Mouse (Mus musculus) left cerebral cortex, postnatal 10 days (tissue): ENCODE results near the gene Iqck. TPM values are rescaled to one million over a fixed set of nuclear protein-coding genes. Genes with fewer than 3 reads are reported as not detected.

Experiments used
- DNase-seq, 2 experiments: peaks; one replicate each; pipeline ENCODE4 v3.0.0; 2021 to 2022; ENCODE audit warnings: low spot score in 2 of 2, mixed read lengths in 1 of 2; ENCODE audit errors: extremely low spot score in 1 of 2
- intact Hi-C: fragments of 180-260 bp; cut with DNase I; formaldehyde crosslinking; loops from one replicate; pipeline ENCODE4 v1.15.1; 2025
- total RNA-seq, 2 experiments: library from RNA; stranded (reverse); gene quantifications; 2 replicates each; pipeline ENCODE4 v1.2.3; 2021

Gene Iqck
- total RNA-seq, 2 experiments from 2014 or later: 2.8 to 3.1 TPM

DNA sequence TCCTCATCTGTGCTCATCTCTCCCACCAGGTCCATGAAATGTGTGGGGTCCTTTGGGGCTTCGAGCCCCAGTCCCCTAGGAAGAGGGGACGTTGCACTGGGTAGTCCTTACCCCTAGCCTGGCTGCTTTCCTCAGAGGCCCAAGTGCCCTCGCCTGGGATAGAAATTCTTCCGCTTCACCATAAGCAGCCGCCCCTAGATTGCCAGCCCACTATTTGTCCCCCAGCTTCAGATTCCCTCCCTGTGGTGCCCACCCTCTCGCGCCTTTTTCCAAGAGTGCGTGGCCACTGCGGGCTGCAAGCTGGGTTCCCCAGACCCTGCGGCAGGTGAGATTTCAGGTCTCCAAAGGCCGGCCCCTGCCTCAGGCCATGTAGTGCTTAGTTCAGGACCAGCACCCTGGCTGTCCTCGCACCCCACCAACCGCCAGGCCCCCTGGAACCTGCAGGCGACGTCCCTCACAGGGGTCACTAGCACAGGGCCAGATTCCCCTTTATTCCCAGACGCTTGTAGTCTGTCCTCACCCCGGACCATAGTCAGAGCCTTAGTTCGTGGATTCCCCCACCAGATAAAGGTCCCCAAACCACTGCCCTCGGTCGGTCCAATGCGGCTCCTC is 138.8 kb downstream of the Iqck start:
- no peak for DNase-seq
- intact Hi-C loops: loop anchor here (5.0 kb wide), 2 partner anchors 117 to 137 kb away; partner anchors contain the start of genes Iqck and Knop1

DNA sequence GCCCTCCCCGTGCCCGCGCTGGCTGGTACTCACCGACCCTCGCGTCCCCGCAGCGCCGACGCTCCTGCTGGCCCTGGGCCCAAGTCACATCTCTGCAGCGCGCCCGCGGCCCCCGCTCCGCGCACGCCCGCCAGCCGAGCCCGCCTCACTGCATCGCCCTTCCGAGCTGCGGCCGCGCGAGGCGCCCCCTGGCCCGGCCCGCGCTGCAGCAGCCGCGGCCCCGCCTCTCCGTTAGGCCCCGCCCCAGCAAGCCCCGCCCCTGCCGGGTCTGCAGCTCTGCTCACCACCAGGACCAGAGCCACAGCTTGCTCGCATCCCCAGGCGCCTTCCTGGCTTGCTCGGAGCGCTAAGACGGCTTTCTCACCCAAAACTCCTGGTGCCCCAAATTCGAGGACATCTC is 139.5 kb downstream of the Iqck start, which contains the start of gene Gprc5b:
Gprc5b (minus strand) TSS at position 205 of the 400 bp plus-strand sequence.
- intact Hi-C loops: no loop called here
- peak in 1 of 2 experiments; percentile 93 for DNase-seq

DNA sequence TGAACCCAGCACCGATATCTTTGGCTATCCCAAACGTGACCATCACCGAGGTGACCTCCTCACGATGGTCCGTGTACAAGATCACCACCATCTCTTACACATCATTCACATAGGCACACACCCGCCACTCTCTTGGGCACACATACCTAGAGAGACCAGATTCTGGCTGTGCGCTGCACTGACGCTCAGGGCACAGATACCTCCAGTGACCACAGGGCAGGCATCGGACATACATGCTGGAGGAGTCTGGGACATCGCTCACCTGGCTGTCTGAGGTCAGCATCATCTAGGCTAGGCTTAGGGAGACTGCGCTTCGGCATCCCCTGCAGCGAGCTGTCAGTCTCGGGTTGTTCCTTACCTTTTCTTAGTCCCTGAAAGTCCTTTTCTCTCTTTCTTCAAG is 140.1 kb downstream of the Iqck start:
- intact Hi-C loops: loop anchor here (2.0 kb wide), 1 partner anchor 229 kb away; no protein-coding TSS in a partner anchor
- DNase-seq: no peak

DNA sequence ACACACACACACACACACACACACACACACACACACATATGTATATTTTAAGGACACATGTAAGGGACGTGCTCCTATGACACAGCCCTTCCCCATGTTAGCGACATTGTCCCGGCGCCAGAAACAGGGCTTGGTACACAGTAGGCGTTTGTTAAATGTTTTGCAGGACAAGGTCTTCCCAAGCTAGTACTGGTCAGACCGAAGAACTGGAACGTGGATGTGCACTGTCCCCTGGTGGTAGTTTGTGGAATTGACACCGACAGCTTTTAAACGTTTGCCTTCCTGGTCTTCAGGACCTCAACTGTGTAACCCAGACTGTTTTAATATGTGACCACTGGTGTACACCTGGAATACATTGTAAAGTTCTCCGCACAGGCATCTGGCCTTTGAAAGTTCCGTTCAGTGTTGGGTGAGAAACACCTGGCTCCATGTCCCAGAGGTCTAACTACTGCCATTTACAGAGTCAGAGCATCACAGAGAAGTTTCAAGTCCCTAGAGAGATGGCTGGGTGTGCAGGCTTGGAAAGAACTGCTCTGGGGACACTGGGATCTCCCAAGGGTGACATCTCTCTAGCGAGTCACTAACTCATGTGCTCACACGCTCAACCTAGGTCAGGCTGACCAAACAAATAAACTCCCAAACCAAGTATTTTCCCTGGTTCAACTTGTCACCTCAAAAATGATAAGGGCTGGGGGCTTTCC is 140.7 kb downstream of the Iqck start:
- DNase-seq: peak; percentile 76 to 85
- intact Hi-C loops: loop anchor here (2.0 kb wide), 1 partner anchor 229 kb away; no protein-coding TSS in a partner anchor

DNA sequence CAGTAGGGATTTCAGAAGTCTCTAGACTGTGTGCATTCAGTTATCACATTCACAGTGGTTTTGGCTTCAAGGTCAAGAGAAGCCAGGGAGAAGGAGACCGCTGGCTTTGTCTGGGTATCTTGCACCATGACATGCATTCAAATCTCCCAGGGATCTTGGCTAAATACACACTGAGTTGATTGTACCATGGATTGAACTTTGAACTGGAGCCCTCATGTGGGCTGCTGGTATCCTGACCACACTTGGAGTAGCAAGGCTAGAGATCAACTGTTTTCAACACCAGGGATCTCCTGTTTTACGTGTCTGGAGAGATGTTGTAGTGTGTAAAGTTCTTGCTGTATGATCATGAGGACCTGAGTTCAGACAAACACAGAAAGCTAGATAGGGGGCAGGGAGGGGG is 144.3 kb downstream of the Iqck start:
- no peak for DNase-seq
- intact Hi-C loops: no loop called here

DNA sequence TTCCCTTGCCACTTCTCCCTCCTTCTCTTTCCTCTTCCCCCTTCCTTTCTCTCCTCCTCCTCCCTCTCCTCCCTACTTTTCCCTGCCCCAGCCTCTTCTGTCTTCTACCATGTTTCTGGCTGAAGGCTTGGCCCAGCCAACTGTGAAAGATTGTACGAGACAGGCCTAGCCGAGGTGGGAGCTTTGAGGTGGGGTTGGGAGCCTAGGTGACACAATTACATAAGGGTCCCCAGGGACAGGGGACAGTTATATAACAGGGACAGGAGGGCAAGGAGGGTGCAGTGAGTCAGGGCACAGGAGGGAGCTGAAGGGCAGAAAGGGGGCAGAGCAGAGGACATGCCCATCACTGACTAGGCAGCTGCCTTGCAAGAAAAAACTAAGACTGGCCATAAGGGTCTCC is 146.4 kb downstream of the Iqck start:
- DNase-seq: no peak
- intact Hi-C loops: no loop called here

DNA sequence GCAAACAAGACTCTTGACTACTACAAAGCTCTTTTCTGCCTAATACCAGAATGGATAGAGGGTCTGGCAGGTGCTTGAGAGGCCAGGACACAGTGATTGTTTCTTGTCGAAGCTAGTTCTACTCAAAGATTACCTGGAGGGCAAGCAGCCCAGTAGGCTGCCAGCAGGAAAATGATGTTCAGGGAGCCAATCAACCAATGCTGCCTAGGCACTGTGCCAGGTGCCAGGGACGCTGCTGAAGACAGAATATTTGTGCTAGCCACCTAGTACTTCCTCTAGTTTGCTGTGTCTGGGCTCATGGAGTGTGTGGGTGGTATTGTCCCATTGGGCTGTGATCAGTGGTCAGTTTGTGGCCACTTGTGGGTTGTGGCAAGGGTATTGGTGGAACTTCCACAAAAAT is 146.9 kb downstream of the Iqck start:
- no peak for DNase-seq
- intact Hi-C loops: no loop called here

DNA sequence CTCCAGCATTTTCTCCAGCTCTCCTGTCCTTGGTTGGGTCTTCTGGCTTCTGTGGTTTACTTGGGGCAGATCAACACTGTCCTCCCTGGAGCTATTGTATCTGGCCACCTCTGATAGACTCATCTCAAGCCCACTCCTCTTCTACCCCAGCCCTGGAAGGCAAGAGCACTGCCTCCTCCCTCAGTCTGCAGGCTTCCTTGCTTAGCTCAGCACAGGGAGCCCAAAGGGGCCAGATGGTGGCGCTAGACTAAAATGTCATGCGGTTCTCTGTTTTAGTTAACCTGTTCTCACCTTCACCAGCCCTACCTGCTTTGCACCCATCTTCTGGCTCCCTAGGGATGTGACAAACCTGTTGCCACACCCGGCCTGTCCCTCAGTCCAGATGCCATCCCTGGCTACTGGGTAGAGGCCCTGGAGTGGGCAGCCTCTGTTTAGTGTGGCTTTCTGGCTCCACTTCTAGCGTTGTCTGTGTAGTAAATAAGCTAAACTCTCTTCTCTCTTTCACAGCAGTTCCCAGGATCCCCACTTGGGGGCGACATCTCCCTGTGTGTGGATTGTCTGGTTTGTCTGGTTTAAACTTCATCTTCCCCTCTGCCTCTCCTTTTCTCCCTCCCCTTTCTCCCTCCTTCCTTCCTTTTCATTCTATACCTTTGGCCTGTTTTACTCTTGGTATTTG is 155.4 kb downstream of the Iqck start:
- intact Hi-C loops: loop anchor here (10.0 kb wide), 1 partner anchor 504 kb away; the partner anchor contains the start of gene Acsm5
- DNase-seq: peak; percentile 68 to 70

DNA sequence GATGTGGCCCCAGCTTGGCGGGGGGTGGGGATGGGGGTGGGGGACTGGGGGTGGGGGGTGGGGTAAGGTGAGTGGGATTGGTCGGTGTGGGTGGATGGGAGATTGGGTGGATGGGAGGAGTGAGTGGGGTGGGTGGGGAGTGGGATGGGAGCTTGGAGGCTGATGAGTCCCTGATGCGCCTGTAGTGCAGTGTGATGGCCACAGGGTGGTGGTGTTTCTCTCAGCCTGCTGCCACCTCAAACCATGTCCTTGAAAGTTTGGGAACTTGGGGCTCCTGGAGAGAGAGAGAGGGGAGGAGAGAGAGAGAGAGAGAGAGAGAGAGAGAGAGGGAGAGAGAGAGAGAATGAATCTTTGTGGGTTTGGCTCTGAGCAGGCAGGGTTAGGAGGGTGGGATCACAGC is 160.2 kb downstream of the Iqck start:
- peak in 1 of 2 experiments; percentile 36 for DNase-seq

DNA sequence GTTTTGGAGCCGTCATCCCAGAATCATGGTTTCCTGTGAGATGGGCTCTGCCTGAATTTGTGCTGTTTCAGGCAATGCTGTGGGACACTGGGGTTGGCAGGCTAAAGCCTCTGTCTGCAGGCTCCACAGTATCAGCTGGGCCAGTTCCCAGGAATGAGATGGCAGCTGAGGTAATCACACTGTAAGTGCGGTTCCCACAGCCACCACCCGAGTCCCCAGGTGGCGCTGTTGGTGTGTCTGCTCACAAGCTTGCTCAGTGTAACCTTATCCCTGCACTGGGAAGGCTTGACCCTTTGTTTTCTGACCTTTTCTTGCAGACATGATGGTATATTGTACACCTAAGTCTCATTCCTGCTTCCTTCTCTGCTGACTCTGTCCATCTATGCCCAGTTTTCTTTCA is 164.0 kb downstream of the Iqck start:
- intact Hi-C loops: loop anchor here (10.0 kb wide), 1 partner anchor 495 kb away; the partner anchor contains the start of gene Acsm5

More for the DNA sequence above, 160.2 kb downstream of the Iqck start:
- intact Hi-C loops: loop anchor here (10.0 kb wide), 1 partner anchor 499 kb away; the partner anchor contains the start of gene Acsm5

More for the DNA sequence above, 164.0 kb downstream of the Iqck start:
- peak; percentile 14 to 60 for DNase-seq

Other genes starting within 250 kb of the Iqck start
- 100 to 1,000 TPM; 276 to 281 TPM for gene Gde1, start 150.0 kb upstream of the Iqck start, total RNA-seq
- gene Ccp110, start 143.2 kb upstream of the Iqck start, total RNA-seq: 10 to 100 TPM; 35.4 to 38.7 TPM
- gene Vps35l, start 115.5 kb upstream of the Iqck start, total RNA-seq: 10 to 100 TPM; 69.1 to 79.7 TPM
- 10 to 100 TPM; 42.4 to 43.0 TPM for gene Knop1, start 502 bp downstream of the Iqck start, total RNA-seq
- 10 to 100 TPM; 36.8 to 39.8 TPM for gene Gprc5b, start 139.5 kb downstream of the Iqck start, total RNA-seq